Mouse (Mus musculus): Measurements from ENCODE around the gene Slc18a2.

Gene Slc18a2

GRCm38 (mm10) chr19:59260718-59261442 is at the start of gene Slc18a2:
Slc18a2 (plus strand) TSS chr19:59260896.
- no peak for DNase-seq (ENCODE audit: low read depth, low spot score)

- no peak for DNase-seq (ENCODE audit: low read depth, low spot score)
These were observed 43.8 kb upstream of the Slc18a2 start for GRCm38 (mm10) chr19:59216891-59217290.

GRCm38 (mm10) chr19:59218991-59219390 is 41.7 kb upstream of the Slc18a2 start, which contains the start of gene Kcnk18:
Kcnk18 (plus strand) TSS chr19:59219214.
- no peak for DNase-seq (ENCODE audit: low read depth, low spot score)

- DNase-seq (ENCODE audit: low read depth, low spot score): no peak
These were observed 39.6 kb upstream of the Slc18a2 start for GRCm38 (mm10) chr19:59221131-59221530.

GRCm38 (mm10) chr19:59228376-59228775 is 32.3 kb upstream of the Slc18a2 start:
- DNase-seq (ENCODE audit: low read depth, low spot score): no peak

GRCm38 (mm10) chr19:59232786-59233185 is 27.9 kb upstream of the Slc18a2 start:
- DNase-seq (ENCODE audit: low read depth, low spot score): no peak

GRCm38 (mm10) chr19:59235001-59235400 is 25.7 kb upstream of the Slc18a2 start:
- no peak for DNase-seq (ENCODE audit: low read depth, low spot score)

GRCm38 (mm10) chr19:59236046-59236445 is 24.6 kb upstream of the Slc18a2 start:
- DNase-seq (ENCODE audit: low read depth, low spot score): no peak

GRCm38 (mm10) chr19:59238630-59239029 is 22.1 kb upstream of the Slc18a2 start:
- no peak for DNase-seq (ENCODE audit: low read depth, low spot score)

- DNase-seq (ENCODE audit: low read depth, low spot score): peak; percentile 67
These were observed 21.4 kb upstream of the Slc18a2 start for GRCm38 (mm10) chr19:59239124-59239817.

- no peak for DNase-seq (ENCODE audit: low read depth, low spot score)
These were observed 18.7 kb upstream of the Slc18a2 start for GRCm38 (mm10) chr19:59241987-59242386.

- no peak for DNase-seq (ENCODE audit: low read depth, low spot score)
These were observed 17.6 kb upstream of the Slc18a2 start for GRCm38 (mm10) chr19:59243057-59243456.

GRCm38 (mm10) chr19:59248144-59248543 is 12.6 kb upstream of the Slc18a2 start:
- no peak for DNase-seq (ENCODE audit: low read depth, low spot score)

- no peak for DNase-seq (ENCODE audit: low read depth, low spot score)
These were observed 12.0 kb upstream of the Slc18a2 start for GRCm38 (mm10) chr19:59248553-59249286.

- no peak for DNase-seq (ENCODE audit: low read depth, low spot score)
These were observed 8.0 kb upstream of the Slc18a2 start for GRCm38 (mm10) chr19:59252651-59253050.

GRCm38 (mm10) chr19:59259633-59260032 is 1.1 kb upstream of the Slc18a2 start:
- no peak for DNase-seq (ENCODE audit: low read depth, low spot score)

- no peak for DNase-seq (ENCODE audit: low read depth, low spot score)
These were observed 908 bp downstream of the Slc18a2 start for GRCm38 (mm10) chr19:59261604-59262003.

GRCm38 (mm10) chr19:59263171-59263570 is 2.5 kb downstream of the Slc18a2 start:
- no peak for DNase-seq (ENCODE audit: low read depth, low spot score)

- no peak for DNase-seq (ENCODE audit: low read depth, low spot score)
These were observed 4.3 kb downstream of the Slc18a2 start for GRCm38 (mm10) chr19:59264838-59265532.

- DNase-seq (ENCODE audit: low read depth, low spot score): no peak
These were observed 5.2 kb downstream of the Slc18a2 start for GRCm38 (mm10) chr19:59265907-59266306.

GRCm38 (mm10) chr19:59267417-59267963 is 6.8 kb downstream of the Slc18a2 start:
- DNase-seq (ENCODE audit: low read depth, low spot score): no peak
